Mouse (Mus musculus): ENCODE data around the gene Cox14. TPM values are rescaled to one million over a fixed set of nuclear protein-coding genes. Genes with fewer than 3 reads are reported as not detected.

The Cox14 gene
- total RNA-seq, 4 experiments from 2014 or later: 154 to 172 (median 162) TPM

GRCm38 (mm10) chr15:99705440-99706048 is 19.9 kb upstream of the Cox14 start, which contains the start of gene Gm17349:
Gene Gm17349 (minus strand): TSS chr15:99705490.
- peak in 1 of 2 experiments; percentile 45 for DNase-seq (ENCODE audit: low spot score in 2 of 2)

DNA sequence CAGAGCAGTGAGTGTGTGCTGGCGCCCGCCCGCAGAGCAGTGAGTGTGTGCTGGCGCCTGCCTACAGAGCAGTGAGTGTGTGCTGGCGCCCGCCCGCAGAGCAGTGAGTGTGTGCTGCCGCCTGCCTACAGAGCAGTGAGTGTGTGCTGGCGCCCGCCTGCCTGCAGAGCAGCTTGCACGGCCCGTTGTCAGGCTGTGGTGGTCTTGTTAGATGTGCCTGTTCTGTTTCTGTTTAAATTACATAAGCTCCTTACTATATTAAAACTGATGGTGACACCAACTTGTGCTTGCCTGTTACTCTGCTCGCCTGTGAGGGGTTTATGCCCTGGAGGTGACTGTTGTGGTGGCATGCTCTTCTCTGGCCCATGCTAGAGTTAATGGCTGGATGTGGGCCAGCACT is 17.2 kb upstream of the Cox14 start:
- DNase-seq (ENCODE audit: low spot score in 2 of 2): no peak

DNA sequence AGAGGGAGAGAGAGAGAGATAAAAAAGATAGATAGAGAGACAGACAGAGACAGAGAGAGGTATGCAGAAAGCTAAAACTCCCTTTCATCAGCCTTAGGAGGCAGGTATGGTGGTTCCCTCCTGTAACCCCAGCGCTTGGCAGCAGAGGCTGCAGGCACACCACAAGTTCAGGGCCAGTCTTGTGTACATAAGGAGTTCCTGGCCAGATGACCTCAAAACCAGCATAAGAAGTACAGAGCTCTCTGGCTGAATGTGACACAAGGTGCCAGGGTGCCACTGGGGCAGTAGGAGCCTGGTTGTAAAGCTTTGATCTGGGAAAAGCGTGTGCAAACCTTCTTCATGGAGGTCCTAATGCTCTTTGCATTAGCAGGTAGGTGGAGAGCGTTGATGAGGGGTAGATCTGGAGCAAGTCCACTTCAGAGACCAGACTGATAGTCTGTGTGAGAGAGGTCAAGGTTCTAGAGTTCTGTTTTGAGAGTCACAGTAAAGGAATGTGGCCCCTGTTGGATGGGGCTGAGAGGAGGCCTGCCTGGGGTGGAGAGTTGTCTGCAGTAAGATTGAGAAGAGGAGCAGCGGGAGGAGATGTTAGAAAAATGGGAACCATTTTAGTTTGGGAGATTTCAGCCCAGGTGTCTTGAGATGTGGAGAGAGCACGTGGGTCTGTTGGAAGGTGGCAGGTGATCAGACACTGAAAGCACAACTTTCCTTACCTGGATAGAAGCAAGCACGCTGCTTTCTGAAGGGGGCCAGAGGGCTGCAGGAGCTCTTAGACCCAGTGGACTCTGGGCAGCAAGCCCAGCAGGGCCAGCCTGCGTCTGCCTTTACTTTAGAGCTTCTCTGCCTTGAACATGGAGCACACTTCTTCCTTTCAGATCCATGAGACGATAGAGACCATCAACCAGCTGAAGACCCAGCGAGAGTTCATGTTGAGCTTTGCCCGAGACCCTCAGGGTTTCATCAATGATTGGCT is 14.9 kb upstream of the Cox14 start:
- no peak for DNase-seq (ENCODE audit: low spot score in 2 of 2)

- no peak for DNase-seq (ENCODE audit: low spot score in 2 of 2)
Measured at GRCm38 (mm10) chr15:99711491-99711890, 13.9 kb upstream of the Cox14 start.

- DNase-seq (ENCODE audit: low spot score in 2 of 2): no peak
Measured at GRCm38 (mm10) chr15:99712666-99713559, 12.5 kb upstream of the Cox14 start.

GRCm38 (mm10) chr15:99713569-99713968 is 11.8 kb upstream of the Cox14 start:
- no peak for DNase-seq (ENCODE audit: low spot score in 2 of 2)

DNA sequence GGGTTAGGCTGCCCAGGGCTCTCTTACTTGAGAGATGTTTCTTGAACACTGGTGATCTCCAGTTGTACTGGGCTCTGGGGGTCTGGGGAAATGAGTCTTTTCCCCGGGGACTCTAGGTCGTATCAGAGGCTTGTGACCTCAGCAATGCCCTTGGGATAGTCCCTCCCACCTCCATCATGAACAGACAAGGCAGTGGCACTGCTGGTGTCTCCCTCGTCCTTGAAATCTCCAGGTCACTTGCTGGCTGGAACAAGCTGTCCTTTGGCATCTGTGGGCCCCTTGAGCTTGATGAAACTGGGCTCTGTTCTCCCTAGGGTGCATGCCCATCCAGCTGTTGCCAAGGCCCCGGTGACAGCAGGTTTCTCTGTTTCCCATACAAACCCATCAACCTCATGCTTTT is 11.2 kb upstream of the Cox14 start:
- no peak for DNase-seq (ENCODE audit: low spot score in 2 of 2)

DNA sequence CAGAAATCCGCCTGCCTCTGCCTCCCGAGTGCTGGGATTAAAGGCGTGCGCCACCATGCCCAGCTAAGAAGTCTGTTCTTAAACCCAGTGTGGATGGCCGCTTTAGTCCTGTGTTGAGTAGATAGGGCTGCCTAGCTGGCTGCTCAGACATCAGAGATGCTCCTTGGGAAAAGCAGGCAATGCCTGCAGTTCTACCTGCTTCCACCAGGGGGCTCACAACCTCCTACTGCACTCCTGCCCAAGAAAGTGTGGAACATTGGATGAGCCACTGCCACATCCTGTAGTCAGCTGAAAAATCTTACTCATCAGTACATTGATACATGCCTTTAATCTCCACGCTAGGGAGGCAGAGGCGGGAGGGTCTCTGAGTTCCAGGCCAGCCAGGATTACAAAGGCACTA is 10.6 kb upstream of the Cox14 start:
- peak; percentile 67 to 73 for DNase-seq (ENCODE audit: low spot score in 2 of 2)

DNA sequence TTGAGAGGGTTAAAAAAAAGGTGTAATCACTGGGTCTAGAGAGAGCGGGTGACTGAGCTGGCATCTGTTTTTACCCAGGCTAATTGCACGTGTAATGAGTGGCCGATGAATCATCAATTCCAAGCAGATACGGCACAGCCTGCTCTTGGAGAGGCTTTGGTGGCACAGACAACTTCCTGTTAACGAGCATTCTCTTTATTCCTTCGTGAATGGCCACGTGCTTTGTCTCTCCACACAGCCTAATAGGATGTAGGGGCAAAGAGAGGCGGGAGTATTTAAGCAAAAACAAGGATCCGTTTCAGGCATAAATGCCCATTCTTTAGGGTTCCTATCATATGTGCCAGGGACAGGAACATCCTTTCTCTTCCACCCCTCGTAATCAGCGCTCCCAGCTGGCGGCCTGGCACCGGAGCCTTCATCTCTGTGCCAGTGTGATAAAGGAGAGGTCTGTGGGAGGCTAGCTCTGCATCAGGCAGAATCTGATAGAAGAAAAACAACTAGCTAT is 10.0 kb upstream of the Cox14 start:
- DNase-seq (ENCODE audit: low spot score in 2 of 2): no peak

- no peak for DNase-seq (ENCODE audit: low spot score in 2 of 2)
Measured at GRCm38 (mm10) chr15:99715982-99716746, 9.3 kb upstream of the Cox14 start.

DNA sequence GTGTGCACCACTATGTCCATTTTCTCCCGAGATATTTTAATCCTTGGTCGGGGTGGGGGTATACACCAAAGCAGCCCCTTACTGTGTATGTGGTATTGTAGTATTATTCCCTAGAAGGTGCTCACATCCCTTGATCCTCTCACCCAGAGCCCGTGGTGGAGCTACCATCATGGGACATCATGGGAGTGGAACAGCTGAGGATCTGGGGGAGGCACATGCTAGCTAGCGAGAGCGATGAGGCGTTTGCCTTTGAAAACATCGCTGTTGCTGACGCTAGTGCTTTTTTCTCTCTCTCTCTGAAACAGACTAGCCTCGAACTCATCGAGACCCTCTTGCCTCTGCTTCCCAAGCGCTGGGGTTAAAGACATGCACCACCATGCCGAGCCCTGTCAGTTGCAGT is 8.6 kb upstream of the Cox14 start:
- no peak for DNase-seq (ENCODE audit: low spot score in 2 of 2)

- peak; percentile 76 to 87 for DNase-seq (ENCODE audit: low spot score in 2 of 2)
Measured at GRCm38 (mm10) chr15:99717386-99718334, 7.8 kb upstream of the Cox14 start, which contains the start of gene Gpd1. Gene Gpd1 (plus strand): TSS chr15:99717515.

GRCm38 (mm10) chr15:99718461-99719021 is 6.9 kb upstream of the Cox14 start:
- peak; percentile 64 to 77 for DNase-seq (ENCODE audit: low spot score in 2 of 2)

DNA sequence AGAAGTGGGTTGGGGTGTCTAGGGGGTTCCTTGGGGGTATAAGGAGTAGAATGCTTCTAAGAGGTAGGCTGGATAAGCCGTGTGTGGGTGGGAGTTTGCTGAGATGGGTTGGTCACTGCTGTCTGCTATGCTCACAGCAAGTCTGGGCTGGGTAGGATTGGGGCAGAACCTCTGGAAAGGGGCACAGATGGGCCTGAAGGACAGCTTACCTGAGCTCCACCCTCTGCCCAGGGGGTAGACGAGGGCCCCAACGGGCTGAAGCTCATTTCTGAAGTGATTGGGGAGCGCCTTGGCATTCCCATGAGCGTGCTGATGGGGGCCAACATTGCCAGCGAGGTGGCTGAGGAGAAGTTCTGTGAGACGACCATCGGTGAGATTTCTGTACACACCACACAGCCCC is 5.6 kb upstream of the Cox14 start:
- no peak for DNase-seq (ENCODE audit: low spot score in 2 of 2)

- DNase-seq (ENCODE audit: low spot score in 2 of 2): no peak
Measured at GRCm38 (mm10) chr15:99721921-99722743, 3.3 kb upstream of the Cox14 start.

- no peak for DNase-seq (ENCODE audit: low spot score in 2 of 2)
Measured at GRCm38 (mm10) chr15:99723120-99723514, 2.3 kb upstream of the Cox14 start.

DNA sequence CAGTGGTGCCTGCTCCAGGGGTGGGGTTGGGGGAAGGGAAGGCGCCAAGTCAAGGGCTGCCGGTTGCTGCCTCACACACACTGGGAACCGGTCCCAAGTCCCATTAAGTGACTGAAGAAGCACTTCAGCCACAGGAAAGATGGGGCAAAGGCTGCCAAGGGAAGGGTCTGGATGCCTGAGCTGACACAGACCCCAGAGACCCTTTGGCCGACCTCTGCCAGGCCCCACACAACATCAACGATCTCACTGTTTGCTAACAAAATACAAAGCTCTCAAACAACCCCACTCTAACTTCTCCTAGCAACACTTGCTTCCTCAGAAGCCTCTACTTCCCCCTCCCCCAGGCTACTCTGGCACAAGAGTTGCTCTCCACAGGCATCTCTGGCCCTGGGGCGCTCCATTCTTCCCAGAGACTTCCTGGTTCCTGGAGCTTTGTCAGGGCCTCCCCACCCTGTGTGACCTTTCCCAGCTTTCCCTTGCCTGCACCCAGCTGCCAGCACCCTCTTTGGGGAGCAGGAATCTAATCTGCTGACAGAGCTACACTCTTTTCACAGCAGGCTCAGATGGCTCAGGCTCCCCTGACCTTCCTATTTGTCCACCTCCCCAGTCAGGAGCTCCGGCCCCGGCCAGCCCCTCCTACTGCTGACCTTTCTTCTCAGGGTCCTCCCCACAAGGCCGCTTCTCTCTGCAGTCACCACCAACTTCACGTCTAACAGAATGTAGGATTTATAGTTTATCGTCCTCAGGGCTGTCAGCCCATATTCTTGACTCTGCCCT is 1.7 kb upstream of the Cox14 start:
- DNase-seq (ENCODE audit: low spot score in 2 of 2): peak; percentile 75 to 81

Data from gastrocnemius, adult 8-10 months (tissue).